Mouse (Mus musculus) ES-E14 (cell line): Measurements from ENCODE around the gene Zfp385c.

Experiments used
- CHD2 ChIP-seq: IDR thresholded peaks from 2 replicates; pipeline ENCODE4 v1.6.1; 2014; ENCODE audit warnings: mild to moderate bottlenecking, low read depth, low read length, inconsistent platforms
- HCFC1 ChIP-seq: IDR thresholded peaks from 2 replicates; pipeline ENCODE4 v1.6.1; 2012; ENCODE audit warnings: low read length, inconsistent platforms, borderline replicate concordance; ENCODE audit not compliant: insufficient read depth
- MAFK ChIP-seq: IDR thresholded peaks from 2 replicates; pipeline ENCODE4 v1.6.1; 2014; ENCODE audit warnings: mild to moderate bottlenecking, low read depth, low read length, inconsistent platforms; ENCODE audit not compliant: insufficient read depth
- ZNF384 ChIP-seq: IDR thresholded peaks from 2 replicates; pipeline ENCODE4 v1.6.1; 2012; ENCODE audit warnings: low read depth, low read length, inconsistent platforms

DNA sequence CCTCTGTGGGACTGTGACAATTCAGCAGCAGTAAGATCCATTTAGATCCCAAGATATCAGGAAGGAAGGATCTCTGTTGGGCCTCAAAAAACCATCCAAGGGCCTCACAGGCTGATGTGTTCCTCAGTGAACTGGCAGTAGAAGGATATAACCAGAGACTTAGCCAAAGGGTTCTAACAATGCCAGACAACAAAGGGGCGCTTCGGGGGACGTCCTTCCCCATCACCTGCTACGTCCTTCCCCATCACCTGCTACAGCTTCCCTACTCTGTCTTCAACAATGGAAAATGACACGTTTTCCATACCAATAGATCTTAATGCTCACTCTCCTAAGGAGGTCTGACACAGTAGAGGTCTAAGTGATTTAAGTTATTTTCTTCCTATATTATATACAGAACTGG, 75.9 kb downstream of the Zfp385c start:
- TF ChIP-seq CHD2 (no peak), ZNF384 (no peak), HCFC1 (no peak), MAFK (no peak)
